ENCODE assay signal across 9 mouse cellular contexts in genomic region chr10:3891381-3892263, GRCm38 (mm10).
DNase-seq lines count a peak whose midpoint lies in the region; ATAC-seq and TF ChIP-seq lines count a peak whose summit lies in the region.
"Had no signal": no experiment of that assay in that cellular context is flagged by ENCODE, and none has a peak within 500 bp of the region (broad histone marks: within the 10 kb centered on the region; RNA-seq: fewer than 3 reads in every experiment).

No protein-coding gene starts in this region.

- H3K9me3 ChIP-seq in heart, embryonic 11.5 days (replicated peaks; ENCODE audit: control insufficient read depth, low read length): no peaks in the 10 kb centered on the region
- H3K9me3 ChIP-seq in ES-E14 (ENCODE audit: control insufficient read depth, insufficient read depth, low read depth, low read length): no peaks in the 10 kb centered on the region
- H3K9me3 ChIP-seq in forebrain, embryonic 13.5 days (replicated peaks): no peaks in the 10 kb centered on the region
- H3K9me3 ChIP-seq in limb, embryonic 15.5 days: no peaks in the 10 kb centered on the region

- H3K4me3 ChIP-seq in heart, embryonic 11.5 days (ENCODE audit: low read depth, low read length): no peak overlapping the region
- no peak overlapping the region for H3K4me3 ChIP-seq in ES-E14 (ENCODE audit: insufficient read depth in 1 of 2, low read depth in 1 of 2, low read length in 2 of 2, poor library complexity in 1 of 2, severe bottlenecking in 1 of 2)
- no peak overlapping the region for H3K4me3 ChIP-seq in forebrain, embryonic 13.5 days
- no peak overlapping the region for H3K4me3 ChIP-seq in limb, embryonic 15.5 days

- in situ Hi-C loops in ES-E14 (cut with MboI; ENCODE audit: low sequenced_read_pairs in 2 of 2, unreplicated experiment in 2 of 2): no loop called here

- DNase-seq in heart, postnatal 25 days (ENCODE audit: low spot score): no peak
- DNase-seq in ES-E14 (ENCODE audit: low read depth, low spot score): peak; percentile 68
- no peak for DNase-seq in cerebellum, postnatal 36 days
- DNase-seq in urinary bladder, postnatal 10 days (ENCODE audit: low spot score): no peak
- DNase-seq: adrenal gland, adult 8-10 months had no signal

- intact Hi-C loops in heart, postnatal 25 days (cut with DNase I): no loop called here

- H3K27ac ChIP-seq in heart, embryonic 11.5 days (ENCODE audit: low read depth, low read length): peak overlapping the region; percentile 62
- H3K27ac ChIP-seq in ES-E14 (ENCODE audit: insufficient read depth, low read depth, low read length, poor library complexity, severe bottlenecking): peak overlapping the region; percentile 22; the same call in 1 of the 2 replicates
- H3K27ac ChIP-seq in forebrain, embryonic 13.5 days: peak overlapping the region; percentile 22; the same call in 1 of the 2 replicates
- peak overlapping the region; percentile 75 for H3K27ac ChIP-seq in limb, embryonic 15.5 days

- H3K4me2 ChIP-seq in heart, embryonic 11.5 days: no peak overlapping the region
- H3K4me2 ChIP-seq in forebrain, embryonic 13.5 days: no peak overlapping the region
- H3K4me2 ChIP-seq in limb, embryonic 15.5 days: no peak overlapping the region

- 42% methylated on average over 3 of the region's 3 CpGs for WGBS in heart, embryonic 11.5 days (ENCODE audit: insufficient replicate concordance)
- 29% methylated on average over 3 of the region's 3 CpGs for WGBS in forebrain, embryonic 13.5 days
- WGBS in limb, embryonic 15.5 days: 50% methylated on average over 3 of the region's 3 CpGs

- H3K9ac ChIP-seq in heart, embryonic 11.5 days (ENCODE audit: low read depth, low read length): no peak overlapping the region
- no peak overlapping the region for H3K9ac ChIP-seq in ES-E14 (ENCODE audit: insufficient read depth, low read depth, low read length, poor library complexity, severe bottlenecking)
- no peak overlapping the region for H3K9ac ChIP-seq in forebrain, embryonic 13.5 days
- H3K9ac ChIP-seq in limb, embryonic 15.5 days: no peak overlapping the region

- peaks cover 8% of the 10 kb centered on the region for H3K4me1 ChIP-seq in heart, embryonic 11.5 days (ENCODE audit: control insufficient read depth, insufficient read depth, low read length)
- H3K4me1 ChIP-seq in ES-E14 (ENCODE audit: control insufficient read depth in 2 of 2, insufficient read depth in 2 of 2, low read length in 2 of 2, poor library complexity in 1 of 2): peaks cover 9 to 13% of the 10 kb centered on the region in 2 experiments
- peaks cover 18% of the 10 kb centered on the region for H3K4me1 ChIP-seq in forebrain, embryonic 13.5 days
- peaks cover 20% of the 10 kb centered on the region for H3K4me1 ChIP-seq in limb, embryonic 15.5 days

- no peaks in the 10 kb centered on the region for H3K36me3 ChIP-seq in heart, embryonic 11.5 days (ENCODE audit: control insufficient read depth, insufficient read depth, low read length)
- H3K36me3 ChIP-seq in ES-E14 (ENCODE audit: control insufficient read depth, insufficient read depth, low read length, poor library complexity, severe bottlenecking): no peaks in the 10 kb centered on the region
- no peaks in the 10 kb centered on the region for H3K36me3 ChIP-seq in forebrain, embryonic 13.5 days (ENCODE audit: poor library complexity, severe bottlenecking)
- no peaks in the 10 kb centered on the region for H3K36me3 ChIP-seq in limb, embryonic 15.5 days

- 0 out of 2 replicates have a peak, but pooled peaks have one; percentile 18 for ATAC-seq in heart, embryonic 11.5 days (replicated peaks; ENCODE audit: insufficient number of reproducible peaks, low FRiP score, low TSS enrichment)
- peak; percentile 75; the same call in 1 of the 2 replicates for ATAC-seq in forebrain, embryonic 13.5 days
- ATAC-seq in limb, embryonic 15.5 days (ENCODE audit: insufficient number of reproducible peaks, low FRiP score, low TSS enrichment, low read depth): no peak
- ATAC-seq in megakaryocyte-erythroid progenitor cell, adult 5-6 weeks (replicated peaks; ENCODE audit: low FRiP score, low TSS enrichment, poor library complexity, severe bottlenecking): no peak

- H3K27me3 ChIP-seq in heart, embryonic 11.5 days (ENCODE audit: control insufficient read depth, insufficient read depth, low read length): no peaks in the 10 kb centered on the region
- no peaks in the 10 kb centered on the region for H3K27me3 ChIP-seq in forebrain, embryonic 13.5 days
- H3K27me3 ChIP-seq in limb, embryonic 15.5 days: no peaks in the 10 kb centered on the region

TF ChIP-seq in ES-E14, 5 proteins besides CTCF, POLR2A, EP300 and RAD21:
- TF ChIP-seq CHD2 (IDR thresholded peaks at IDR 0.05; ENCODE audit: low read depth, low read length): no peak
- TF ChIP-seq ZC3H11A (IDR thresholded peaks at IDR 0.05; ENCODE audit: borderline replicate concordance, low read depth, low read length): no peak
- no peak for TF ChIP-seq HCFC1 (IDR thresholded peaks at IDR 0.05; ENCODE audit: borderline replicate concordance, insufficient read depth, low read length)
- peak; percentile 66 for TF ChIP-seq MAFK (IDR thresholded peaks at IDR 0.05; ENCODE audit: insufficient read depth, low read depth, low read length)
TF ChIP-seq in ES-E14: peak in this region for 1.

Comparison
In these comparisons a context has a peak if more than half of its experiments do, and no peak if none do; other contexts are left out.
1. ATAC-seq: peak in heart, embryonic 11.5 days (single experiment) and forebrain, embryonic 13.5 days (single experiment); none in limb, embryonic 15.5 days (single experiment) and megakaryocyte-erythroid progenitor cell, adult 5-6 weeks (single experiment).
2. H3K27ac ChIP-seq: peak in every context shown above with its lines; median percentile 75 in limb, embryonic 15.5 days; 62 in heart, embryonic 11.5 days; 22 in ES-E14; 22 in forebrain, embryonic 13.5 days.